Mouse (Mus musculus) thymus, postnatal 25 days (tissue): ENCODE data around the gene Srsf6.
"Not testable (repeated sequence)": the region's sequence is repeated elsewhere in the genome, so short reads cannot be mapped to it uniquely, and the experiment has no call there.

Experiments used
- DNase-seq: peaks from one replicate; pipeline ENCODE4 v3.0.0; 2022

Srsf6 gene

GRCm38 (mm10) chr2:162931123-162931673 is at the start of gene Srsf6:
Gene Srsf6, plus strand, starts transcription at chr2:162931528.
- DNase-seq: peak; percentile 88

DNA sequence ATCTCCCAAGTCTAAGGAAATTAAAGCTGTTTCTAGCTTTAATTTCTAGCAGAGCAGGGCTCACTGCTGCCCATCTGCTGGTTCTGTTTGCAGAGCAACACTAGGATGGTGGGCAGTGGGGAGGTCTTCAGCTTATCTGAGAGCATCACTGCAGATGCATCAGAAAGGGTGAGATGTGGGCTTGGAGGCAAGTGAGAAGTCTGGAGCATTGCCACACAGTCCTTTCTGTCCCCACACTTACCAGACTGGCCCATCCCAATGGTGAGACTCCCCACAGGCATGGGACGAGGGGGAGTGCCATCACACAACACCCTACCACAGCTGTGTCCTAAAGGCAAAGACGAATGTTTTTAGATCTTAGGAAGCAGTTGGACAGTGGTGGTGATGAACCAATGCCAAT is 47.2 kb upstream of the Srsf6 start:
- no peak for DNase-seq

GRCm38 (mm10) chr2:162887121-162887520 is 44.2 kb upstream of the Srsf6 start:
- no peak for DNase-seq

DNA sequence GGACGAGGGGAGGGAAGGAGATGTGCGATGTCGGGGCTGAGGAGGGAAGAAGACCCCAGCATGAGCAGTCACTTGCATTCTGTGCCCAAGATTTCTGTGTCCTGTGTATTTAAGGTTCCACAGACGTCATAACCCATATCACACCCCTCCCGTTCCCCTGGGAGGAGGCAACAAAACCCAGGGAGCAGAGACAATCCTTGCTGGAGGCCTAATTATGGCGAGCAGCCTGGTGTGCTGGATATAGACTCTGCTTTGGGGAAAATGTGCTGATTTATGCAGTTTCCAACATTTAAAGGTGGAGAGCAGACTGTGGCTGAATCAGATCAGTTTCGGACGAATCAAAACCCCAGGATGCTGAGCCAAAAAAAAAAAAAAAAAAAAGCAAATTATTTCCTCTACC is 42.7 kb upstream of the Srsf6 start:
- no peak for DNase-seq

DNA sequence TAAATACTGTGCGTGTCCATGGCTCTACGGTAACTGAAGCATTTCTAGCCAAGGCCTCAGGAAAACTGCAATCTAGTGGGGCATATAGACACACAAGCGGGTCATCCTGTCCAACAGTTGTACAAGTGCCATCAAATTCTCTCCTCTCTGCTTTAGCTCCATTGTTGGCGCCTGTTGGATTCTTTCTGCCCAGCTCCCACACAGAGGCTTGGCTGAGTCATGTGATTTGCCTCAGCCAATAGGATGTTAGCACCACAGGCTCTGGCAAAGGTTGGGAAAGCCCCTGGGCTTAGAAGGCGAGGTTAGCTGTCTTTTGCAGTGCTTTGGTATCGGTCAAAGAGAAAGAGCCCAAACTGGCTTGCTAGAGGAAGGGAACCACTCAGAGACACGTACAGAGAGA is 42.1 kb upstream of the Srsf6 start:
- no peak for DNase-seq

DNA sequence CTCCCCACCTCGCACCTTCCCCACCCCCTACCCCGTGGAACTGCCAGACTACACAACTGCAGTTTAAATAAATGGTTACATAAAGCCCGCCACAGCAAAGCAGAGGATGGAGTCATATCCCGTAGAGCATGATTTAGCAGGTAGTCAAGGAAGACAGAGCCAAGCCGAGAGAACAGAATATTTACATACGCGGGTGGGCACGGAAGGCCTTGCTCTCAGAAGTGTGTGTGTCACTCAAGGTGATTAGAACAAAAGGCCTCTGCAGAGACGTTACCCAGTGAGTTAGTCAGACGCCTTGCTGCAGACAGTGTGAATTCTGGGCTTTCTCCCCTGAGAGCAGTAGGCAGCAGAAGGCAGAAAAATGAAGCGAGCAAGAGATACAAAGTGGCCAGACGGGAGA is 41.6 kb upstream of the Srsf6 start:
- DNase-seq: no peak

- not testable (repeated sequence) for DNase-seq
Observed at GRCm38 (mm10) chr2:162892979-162893378, 38.3 kb upstream of the Srsf6 start.

- not testable (repeated sequence) for DNase-seq
Observed at GRCm38 (mm10) chr2:162899256-162899655, 32.1 kb upstream of the Srsf6 start.

- DNase-seq: no peak
Observed at GRCm38 (mm10) chr2:162899880-162900589, 31.3 kb upstream of the Srsf6 start.

DNA sequence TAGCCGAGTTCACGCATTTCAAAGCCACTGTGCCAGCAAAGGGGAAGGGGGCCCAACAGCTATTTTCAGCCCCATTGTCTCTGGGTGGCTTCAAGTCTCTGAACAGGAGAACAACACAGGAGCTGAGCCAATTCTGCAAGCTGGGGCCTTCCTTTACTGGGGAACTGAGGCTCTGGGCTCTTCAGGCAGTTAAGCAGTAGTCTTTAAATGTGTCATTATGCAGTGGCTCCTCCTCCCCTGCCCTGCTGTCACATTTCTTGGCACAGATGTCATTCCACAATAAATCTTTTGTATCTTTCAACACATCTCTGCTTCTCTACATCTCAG is 30.8 kb upstream of the Srsf6 start:
- DNase-seq: no peak

GRCm38 (mm10) chr2:162905902-162906301 is 25.4 kb upstream of the Srsf6 start:
- no peak for DNase-seq

DNA sequence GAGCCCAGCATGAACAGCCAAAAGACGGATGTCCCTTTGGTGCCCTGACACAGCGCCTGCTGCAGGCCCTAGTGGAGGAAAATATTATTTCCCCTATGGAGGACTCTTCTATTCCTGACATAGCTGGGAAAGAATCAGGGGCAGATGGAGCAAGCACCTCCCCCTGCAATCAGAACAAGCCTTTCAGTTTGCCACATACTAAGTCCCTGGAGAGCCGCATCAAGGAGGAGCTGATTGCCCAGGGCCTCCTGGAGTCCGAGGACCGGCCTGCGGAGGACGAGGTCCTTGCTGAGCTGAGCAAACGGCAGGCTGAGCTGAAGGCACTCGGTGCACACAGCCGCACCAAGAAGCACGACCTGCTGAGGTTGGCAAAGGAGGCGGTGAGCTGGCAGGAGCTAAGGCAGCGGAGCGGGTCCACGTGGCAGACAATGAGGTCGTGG is 23.3 kb upstream of the Srsf6 start:
- no peak for DNase-seq

GRCm38 (mm10) chr2:162914040-162914439 is 17.3 kb upstream of the Srsf6 start:
- DNase-seq: no peak

DNA sequence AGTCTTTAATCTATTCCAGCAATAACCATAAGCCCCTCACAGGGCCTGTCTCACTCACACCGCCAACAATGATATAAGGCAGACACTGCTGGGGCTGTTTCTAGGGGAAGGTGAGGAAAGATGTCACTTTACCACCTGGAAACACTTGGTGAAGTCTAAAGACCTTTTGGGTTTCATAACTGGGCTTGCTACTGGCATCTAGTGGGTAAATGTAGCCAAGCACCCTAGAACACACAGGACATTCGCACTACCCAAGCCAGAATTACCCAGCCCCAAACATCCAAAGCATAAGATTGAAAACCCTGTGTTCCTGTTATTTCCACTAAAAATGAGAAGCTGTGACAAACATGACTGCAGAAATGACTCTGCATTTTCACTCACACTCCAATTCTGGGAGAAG is 16.8 kb upstream of the Srsf6 start:
- no peak for DNase-seq

- no peak for DNase-seq
Observed at GRCm38 (mm10) chr2:162919926-162920325, 11.4 kb upstream of the Srsf6 start.

DNA sequence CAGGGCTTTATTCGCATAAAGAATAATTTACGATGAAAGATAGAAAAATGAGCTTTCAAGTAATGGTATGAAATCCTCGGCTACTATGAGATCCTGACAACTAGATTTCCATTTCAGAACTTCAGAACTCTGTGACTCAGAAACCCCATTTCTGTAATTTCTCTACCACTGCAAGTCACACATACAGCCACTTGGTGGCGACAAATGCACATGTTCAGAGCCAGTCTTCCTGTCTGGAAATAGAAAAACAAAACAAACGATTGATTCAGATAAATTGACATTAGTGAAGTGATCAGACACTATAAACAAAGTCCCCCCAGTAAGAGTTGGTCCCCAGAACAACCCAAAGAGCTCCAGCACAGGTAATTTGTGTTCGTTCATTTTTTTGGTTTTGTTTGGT is 9.1 kb upstream of the Srsf6 start:
- DNase-seq: peak; percentile 57

- no peak for DNase-seq
Observed at GRCm38 (mm10) chr2:162922834-162923233, 8.5 kb upstream of the Srsf6 start.

- no peak for DNase-seq
Observed at GRCm38 (mm10) chr2:162924126-162924525, 7.2 kb upstream of the Srsf6 start.

DNA sequence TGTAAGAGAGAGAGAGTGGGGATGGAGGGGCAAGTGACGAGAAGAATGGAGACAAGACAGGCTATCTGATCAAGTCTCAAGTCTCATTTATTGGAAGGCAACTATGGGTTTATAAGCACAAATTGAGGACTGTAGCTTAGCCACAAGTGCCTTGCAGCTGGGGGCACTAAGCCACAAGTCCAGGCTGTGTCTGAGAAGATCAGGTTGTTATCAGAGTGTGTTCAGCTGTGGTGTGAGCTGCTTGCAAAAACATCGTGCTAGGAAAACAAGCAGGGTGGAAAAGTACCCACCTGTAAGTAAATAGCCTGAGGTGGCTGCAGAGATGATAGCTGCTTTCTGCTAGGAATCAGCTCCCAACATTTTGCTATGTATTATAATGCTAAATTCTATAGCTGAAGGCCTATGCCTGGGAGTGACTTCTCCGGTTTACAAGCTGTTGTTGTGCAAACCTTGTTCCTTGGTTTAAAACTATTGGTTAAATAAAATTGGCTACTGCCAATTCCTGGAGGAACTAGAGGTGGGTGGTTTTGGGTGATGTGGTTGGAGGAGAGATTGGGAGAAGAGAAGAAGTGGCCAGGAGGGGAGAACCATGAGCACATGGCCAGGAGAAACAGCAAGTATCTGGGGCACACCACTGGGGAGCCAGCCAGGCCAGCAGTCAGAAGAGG is 3.3 kb upstream of the Srsf6 start:
- no peak for DNase-seq

GRCm38 (mm10) chr2:162929704-162930103 is 1.6 kb upstream of the Srsf6 start:
- DNase-seq: no peak

GRCm38 (mm10) chr2:162930516-162931122 is 709 bp upstream of the Srsf6 start:
- DNase-seq: peak; percentile 42

- DNase-seq: peak; percentile 69
Observed at GRCm38 (mm10) chr2:162931674-162932650, 634 bp downstream of the Srsf6 start.

DNA sequence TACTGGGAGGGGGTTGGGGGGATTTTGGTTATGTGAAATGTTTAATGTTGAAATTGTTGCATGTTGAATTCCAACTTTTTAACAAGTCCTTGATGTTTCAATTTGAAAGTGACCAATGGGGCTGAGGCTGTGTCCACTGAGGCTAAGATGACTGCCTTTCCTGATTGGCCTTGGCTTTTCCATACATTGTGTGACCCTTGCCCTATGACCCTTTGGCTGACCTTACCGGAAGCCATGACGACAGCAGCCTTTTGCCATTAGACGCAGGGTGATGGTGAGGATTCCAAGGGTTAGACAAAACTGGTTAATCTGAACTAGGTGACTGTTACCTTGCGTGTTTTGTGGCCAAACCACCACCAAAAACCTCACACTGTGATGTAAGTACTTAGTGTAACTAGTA is 1.4 kb downstream of the Srsf6 start:
- DNase-seq: no peak
